Mouse (Mus musculus) kidney, postnatal 0 days (tissue): ENCODE results near the gene Nxpe3. TPM values are rescaled to one million over a fixed set of nuclear protein-coding genes. Genes with fewer than 3 reads are reported as not detected.
A peak's percentile ranks its signal among the peaks of the same experiment; 100 is the strongest.

ENCODE experiments used
- ATAC-seq: fragments of 200-750 bp; cut with Nextera tagmentation; replicated peaks from 2 replicates; pipeline ENCODE4 v1.8.0; 2017; ENCODE audit warnings: low read depth, moderate number of reproducible peaks, moderate TSS enrichment, moderate library complexity; ENCODE audit not compliant: low FRiP score
- DNase-seq: peaks from one replicate; pipeline ENCODE4 v3.0.0-alpha.2; 2016; ENCODE audit warnings: low spot score
- H3K27ac ChIP-seq: fragments of 300-500 bp; sonication (generic); 2 replicates; pipeline ENCODE4 v1.5.1; 2014; ENCODE audit warnings: mild to moderate bottlenecking
- H3K27me3 ChIP-seq: fragments of 300-500 bp; sonication (generic); 2 replicates; pipeline ENCODE4 v1.6.1; 2014; ENCODE audit warnings: low read length, mixed read lengths; ENCODE audit not compliant: insufficient read depth
- H3K36me3 ChIP-seq: fragments of 300-500 bp; sonication (generic); 2 replicates; pipeline ENCODE4 v1.6.1; 2014; ENCODE audit warnings: low read length, mixed read lengths; ENCODE audit not compliant: insufficient read depth
- H3K4me1 ChIP-seq: fragments of 300-500 bp; sonication (generic); replicated peaks from 2 replicates; pipeline ENCODE4 v1.6.1; 2014; ENCODE audit warnings: antibody characterized with exemption, low read length, mixed read lengths; ENCODE audit not compliant: insufficient read depth
- H3K4me2 ChIP-seq: fragments of 300-500 bp; sonication (generic); 2 replicates; pipeline ENCODE4 v1.6.1; 2014; ENCODE audit warnings: mild to moderate bottlenecking, low read length, moderate library complexity, mixed read lengths
- H3K4me3 ChIP-seq: fragments of 300-500 bp; sonication (generic); replicated peaks from 2 replicates; pipeline ENCODE4 v1.5.1; 2014; ENCODE audit warnings: low read depth, low read length
- H3K9ac ChIP-seq: fragments of 300-500 bp; sonication (generic); 2 replicates; pipeline ENCODE4 v1.6.1; 2014; ENCODE audit warnings: low read depth, low read length
- H3K9me3 ChIP-seq: fragments of 300-500 bp; sonication (generic); replicated peaks from 2 replicates; pipeline ENCODE4 v1.6.1; 2016; ENCODE audit warnings: low read length, inconsistent platforms, mixed read lengths
- CTCF ChIP-seq: IDR thresholded peaks from 2 replicates; pipeline ENCODE4 v1.5.1; 2016; ENCODE audit warnings: antibody characterized with exemption, low read depth, mild to moderate bottlenecking, moderate library complexity
- WGBS: fragments of 180-500 bp; shearing (Covaris S2); extraction: QIAGEN DNeasy Blood & Tissue Kit; methylation state at CpG from one replicate; pipeline ENCODE4 v1.1.7; 2014; 5-methylcytosine and 5-hydroxymethylcytosine counted together
- polyA plus RNA-seq: library from polyadenylated mRNA; unstranded; fragments of >200 nt; fragmentation: Nextera tagmentation; extraction: Ambion mirVana; gene quantifications from 2 replicates; pipeline ENCODE4 v1.2.1, GENCODE M21; 2015

Nxpe3 gene
- polyA plus RNA-seq, 1 experiment from 2014 or later, result 2.2 TPM

DNA sequence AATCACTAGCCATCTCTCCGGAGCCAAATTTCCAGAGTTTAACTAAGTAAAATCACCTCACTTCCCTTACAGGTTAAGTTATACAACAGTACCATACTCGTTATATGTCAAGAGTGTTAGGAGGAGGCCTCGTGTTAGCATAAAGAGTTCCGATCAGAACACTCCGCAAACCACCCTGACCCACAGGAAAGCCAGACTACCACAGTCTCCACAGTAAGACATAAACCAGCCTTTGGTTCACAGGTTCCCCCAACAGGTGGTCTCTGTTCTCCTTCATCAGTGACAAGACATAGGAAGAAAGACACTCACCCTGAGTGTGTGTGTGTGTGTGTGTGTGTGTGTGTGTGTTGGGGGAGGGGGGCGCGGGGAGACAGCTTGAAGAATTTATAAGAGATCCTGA, 3.7 kb downstream of the Nxpe3 start:
- no peak for DNase-seq
- H3K36me3 ChIP-seq, result no peaks in the 10 kb centered on the region
- no peak overlapping the region for H3K4me2 ChIP-seq
- no peaks in the 10 kb centered on the region for H3K4me1 ChIP-seq
- TF ChIP-seq CTCF, result no peak
- WGBS, result 94% methylated on average over 7 of the region's 7 CpGs
- no peaks in the 10 kb centered on the region for H3K27me3 ChIP-seq
- ATAC-seq, result no peak
- H3K4me3 ChIP-seq, result no peak overlapping the region
- H3K9me3 ChIP-seq, result no peaks in the 10 kb centered on the region
- H3K9ac ChIP-seq, result no peak overlapping the region
- H3K27ac ChIP-seq, result no peak overlapping the region

DNA sequence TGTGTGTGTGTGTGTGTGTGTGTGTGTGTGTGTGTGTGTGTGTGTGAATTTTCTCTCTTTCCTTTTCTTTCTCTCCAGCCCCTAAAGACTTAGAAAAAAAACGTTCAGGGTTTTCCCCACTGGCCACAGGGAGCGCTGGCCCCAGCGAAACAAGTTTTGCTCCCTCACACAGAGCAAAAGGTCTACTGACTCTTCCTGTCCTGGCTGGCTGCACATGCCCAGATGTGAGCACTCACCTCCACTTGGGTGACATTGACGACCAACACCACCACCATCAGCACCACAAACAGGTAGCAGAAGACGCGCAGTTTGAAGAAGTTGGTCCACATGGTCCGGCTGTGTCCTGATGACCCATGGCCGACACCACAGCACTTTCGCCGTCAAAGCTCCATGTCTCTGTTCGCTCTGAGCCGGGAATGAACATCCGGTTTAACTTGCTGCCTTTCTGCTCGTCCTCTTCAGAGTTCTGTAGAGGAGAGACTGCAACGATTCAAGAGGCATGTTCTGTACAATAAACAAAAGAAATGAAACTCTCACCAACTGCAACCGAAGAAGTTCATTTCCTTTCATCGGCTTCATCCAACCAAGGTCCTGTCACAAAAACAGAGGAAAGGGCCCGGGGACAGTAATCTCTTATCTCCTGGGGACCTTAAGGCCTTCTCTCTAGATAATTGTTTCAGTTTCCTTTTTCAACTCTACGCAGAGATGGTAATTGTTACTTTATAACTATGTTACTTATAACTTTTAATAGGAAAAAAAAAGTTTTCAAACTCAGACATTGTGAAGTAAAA, 4.5 kb downstream of the Nxpe3 start:
- DNase-seq, result no peak
- ATAC-seq, result no peak
- WGBS, result 84% methylated on average over 19 of the region's 19 CpGs

DNA sequence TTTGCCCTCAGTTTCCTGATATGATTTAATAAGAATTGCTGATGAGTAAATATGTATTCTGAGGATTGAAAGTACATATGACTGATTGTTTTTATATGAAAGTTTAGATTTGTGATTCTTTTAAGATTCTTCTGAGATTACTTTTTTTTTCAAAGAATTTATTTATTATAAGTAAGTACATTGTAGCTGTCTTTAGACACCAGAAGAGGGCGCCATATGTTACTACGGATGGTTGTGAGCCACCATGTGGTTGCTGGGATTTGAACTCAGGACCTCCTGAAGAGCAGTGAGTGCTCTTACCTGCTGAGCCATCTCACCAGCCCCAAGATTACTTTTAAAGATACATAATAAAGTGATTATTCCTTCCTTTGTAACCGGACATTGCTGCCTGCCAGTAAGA, 5.6 kb downstream of the Nxpe3 start:
- H3K9ac ChIP-seq, result no peak overlapping the region
- no peaks in the 10 kb centered on the region for H3K36me3 ChIP-seq
- no peak overlapping the region for H3K4me2 ChIP-seq
- H3K4me3 ChIP-seq, result no peak overlapping the region
- no peak for DNase-seq
- no peak overlapping the region for H3K27ac ChIP-seq
- ATAC-seq, result no peak
- H3K9me3 ChIP-seq, result no peaks in the 10 kb centered on the region
- TF ChIP-seq CTCF, result peak; percentile 42
- WGBS, result 83% methylated on average over 3 of the region's 3 CpGs
- no peaks in the 10 kb centered on the region for H3K27me3 ChIP-seq
- H3K4me1 ChIP-seq, result no peaks in the 10 kb centered on the region

More for the DNA sequence above, 4.5 kb downstream of the Nxpe3 start:
- H3K4me2 ChIP-seq, result no peak overlapping the region
- H3K27ac ChIP-seq, result no peak overlapping the region
- H3K36me3 ChIP-seq, result no peaks in the 10 kb centered on the region
- TF ChIP-seq CTCF, result no peak
- H3K4me1 ChIP-seq, result no peaks in the 10 kb centered on the region
- H3K4me3 ChIP-seq, result no peak overlapping the region
- H3K9me3 ChIP-seq, result no peaks in the 10 kb centered on the region
- no peaks in the 10 kb centered on the region for H3K27me3 ChIP-seq
- H3K9ac ChIP-seq, result no peak overlapping the region

DNA sequence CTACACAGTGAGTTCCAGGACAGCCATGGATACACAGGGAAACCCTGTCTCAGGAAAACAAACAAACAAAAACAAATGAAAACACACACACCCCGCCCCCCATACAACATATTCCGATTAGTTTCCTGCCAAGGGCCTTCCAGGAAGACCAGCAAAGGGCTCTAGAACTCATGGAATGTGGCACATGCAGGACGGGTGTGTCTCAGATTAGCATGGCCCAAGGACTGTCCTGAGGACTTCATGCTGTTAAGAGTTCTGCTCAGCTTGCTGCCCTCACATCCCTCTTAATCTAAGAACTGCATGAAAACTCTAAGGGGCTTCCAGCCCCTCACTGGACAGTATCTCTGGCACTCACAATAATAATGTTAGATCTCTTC, 6.5 kb downstream of the Nxpe3 start:
- H3K27ac ChIP-seq, result no peak overlapping the region
- ATAC-seq (no peak), DNase-seq (no peak)
- no peak for TF ChIP-seq CTCF
- no peak overlapping the region for H3K9ac ChIP-seq
- H3K9me3 ChIP-seq, result no peaks in the 10 kb centered on the region
- no peak overlapping the region for H3K4me3 ChIP-seq
- WGBS, result 77% methylated on average over 3 of the region's 3 CpGs
- H3K36me3 ChIP-seq, result no peaks in the 10 kb centered on the region
- H3K4me2 ChIP-seq, result no peak overlapping the region
- H3K4me1 ChIP-seq, result no peaks in the 10 kb centered on the region
- H3K27me3 ChIP-seq, result no peaks in the 10 kb centered on the region

DNA sequence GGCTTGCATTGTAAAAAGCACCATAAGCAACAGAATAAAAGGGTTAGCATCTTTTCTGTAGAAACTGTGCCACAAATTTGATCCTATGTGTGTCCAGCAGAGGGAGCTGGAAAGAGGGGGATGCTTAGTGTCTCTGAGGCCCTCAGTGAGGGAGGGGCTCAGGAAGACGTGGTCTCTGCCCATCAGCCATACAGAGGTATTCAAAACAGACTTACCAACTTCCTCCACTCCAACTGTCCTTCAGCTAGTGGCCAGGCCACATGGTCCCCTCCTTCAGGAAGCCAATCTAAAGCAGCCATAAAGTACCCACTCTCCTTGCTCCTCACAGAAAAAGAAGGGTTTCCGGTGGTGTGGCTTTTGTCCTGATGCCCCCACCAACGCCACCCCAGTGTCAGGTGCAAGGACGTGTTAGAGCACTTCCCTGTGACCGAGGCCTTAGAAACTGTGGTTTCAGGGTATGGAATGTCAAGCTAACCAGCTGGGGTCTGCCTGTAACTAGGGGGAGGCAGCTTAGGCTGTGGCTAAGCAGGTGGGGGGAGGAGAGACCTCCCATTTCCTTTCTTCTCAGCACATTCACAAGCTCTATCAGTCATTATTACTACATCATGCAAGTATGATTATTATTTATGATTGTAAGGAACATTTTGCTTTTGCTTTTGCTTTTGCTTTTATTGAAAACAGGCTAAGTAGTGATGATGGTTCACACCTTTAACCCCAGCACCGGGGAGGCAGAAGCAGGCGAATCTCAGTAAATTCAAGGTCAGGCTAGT, 7.1 kb downstream of the Nxpe3 start:
- 64% methylated on average over 7 of the region's 7 CpGs for WGBS
- H3K4me1 ChIP-seq, result no peaks in the 10 kb centered on the region
- ATAC-seq, result no peak

DNA sequence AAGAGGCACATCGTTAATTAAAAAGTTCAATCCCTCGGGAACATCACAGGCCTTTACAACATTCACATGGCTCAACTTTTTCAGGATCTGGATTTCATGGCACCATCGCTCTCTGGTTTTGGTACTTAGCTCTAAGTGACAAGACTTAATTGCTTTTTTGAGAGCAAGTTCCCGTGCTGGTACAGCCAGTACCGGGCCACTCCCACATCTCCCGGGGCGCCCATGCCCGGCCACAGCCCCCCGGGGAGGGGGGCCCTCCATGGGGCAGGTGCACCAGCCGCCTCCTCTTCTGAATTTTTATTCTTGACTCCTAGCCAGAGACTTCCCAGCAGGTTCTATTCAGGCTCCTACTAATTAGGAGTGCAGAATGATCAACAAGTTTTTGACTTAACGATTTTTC, 10.8 kb downstream of the Nxpe3 start:
- Histone ChIP-seq H3K9me3 (no peaks in the 10 kb centered on the region), H3K4me3 (no peak overlapping the region), H3K27ac (no peak overlapping the region), H3K9ac (no peak overlapping the region), H3K4me1 (no peaks in the 10 kb centered on the region), H3K27me3 (no peaks in the 10 kb centered on the region), H3K36me3 (no peaks in the 10 kb centered on the region), H3K4me2 (no peak overlapping the region)
- ATAC-seq (0 out of 2 replicates have a peak, but pooled peaks have one; percentile 53), DNase-seq (no peak)
- WGBS, result 73% methylated on average over 11 of the region's 11 CpGs
- no peak for TF ChIP-seq CTCF

More for the DNA sequence above, 7.1 kb downstream of the Nxpe3 start:
- no peaks in the 10 kb centered on the region for H3K36me3 ChIP-seq
- peak; percentile 68 for TF ChIP-seq CTCF
- DNase-seq, result peak; percentile 36
- H3K9ac ChIP-seq, result no peak overlapping the region
- no peaks in the 10 kb centered on the region for H3K9me3 ChIP-seq
- no peak overlapping the region for H3K4me3 ChIP-seq
- H3K27me3 ChIP-seq, result no peaks in the 10 kb centered on the region
- H3K27ac ChIP-seq, result peak overlapping the region; percentile 25; the same call in 1 of the 2 replicates
- no peak overlapping the region for H3K4me2 ChIP-seq
